Mouse (Mus musculus): Measurements from ENCODE around the gene Arhgap9.

The Arhgap9 gene

DNA sequence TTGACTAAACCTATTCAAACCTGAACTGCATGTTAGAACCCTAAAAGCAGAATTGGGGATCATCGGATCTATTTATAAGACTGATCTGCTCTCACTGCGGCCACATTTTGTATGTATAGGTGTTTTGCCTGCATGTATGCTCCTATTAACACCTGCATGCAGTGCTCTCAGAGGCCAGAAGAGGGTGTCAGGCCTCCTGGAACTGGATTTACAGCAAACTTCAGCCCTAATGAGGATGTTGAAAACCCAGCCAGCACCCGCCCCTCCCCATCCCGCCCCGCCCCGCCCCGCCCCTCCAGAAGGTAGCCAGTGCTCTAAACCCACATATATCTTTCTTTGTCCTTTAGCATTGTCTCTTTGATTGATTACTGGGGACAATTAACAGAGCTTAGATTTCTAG lies 2.7 kb downstream of the Arhgap9 start:
- DNase-seq, result peak; percentile 49 to 68

DNA sequence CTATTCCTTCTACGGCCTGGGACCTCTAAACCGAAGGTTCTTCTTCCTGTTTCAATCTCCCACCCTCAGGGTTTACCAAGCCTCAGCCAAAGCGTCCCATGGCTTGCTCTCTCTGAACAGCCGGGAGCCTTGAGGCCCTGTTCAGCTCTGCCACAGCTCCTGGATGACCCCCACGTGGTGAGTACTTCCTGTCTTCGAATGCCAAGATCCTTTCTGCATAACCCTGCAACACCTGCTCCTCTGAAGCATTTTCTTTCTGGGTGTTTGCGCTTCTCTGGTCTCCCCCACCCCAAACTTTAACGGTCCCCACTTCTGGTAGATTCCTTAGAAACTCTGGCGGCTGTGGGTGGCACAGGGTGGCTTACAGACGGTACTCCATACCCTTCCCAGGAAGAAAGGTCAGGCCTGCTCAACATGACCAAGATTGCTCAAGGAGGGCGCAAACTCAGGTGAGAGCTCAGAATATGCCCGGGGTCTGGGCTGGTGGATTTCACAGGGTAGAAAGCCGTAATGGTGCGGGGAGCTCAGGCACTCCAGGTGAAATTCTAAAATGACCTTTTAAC lies 3.8 kb downstream of the Arhgap9 start:
- DNase-seq, result no peak

DNA sequence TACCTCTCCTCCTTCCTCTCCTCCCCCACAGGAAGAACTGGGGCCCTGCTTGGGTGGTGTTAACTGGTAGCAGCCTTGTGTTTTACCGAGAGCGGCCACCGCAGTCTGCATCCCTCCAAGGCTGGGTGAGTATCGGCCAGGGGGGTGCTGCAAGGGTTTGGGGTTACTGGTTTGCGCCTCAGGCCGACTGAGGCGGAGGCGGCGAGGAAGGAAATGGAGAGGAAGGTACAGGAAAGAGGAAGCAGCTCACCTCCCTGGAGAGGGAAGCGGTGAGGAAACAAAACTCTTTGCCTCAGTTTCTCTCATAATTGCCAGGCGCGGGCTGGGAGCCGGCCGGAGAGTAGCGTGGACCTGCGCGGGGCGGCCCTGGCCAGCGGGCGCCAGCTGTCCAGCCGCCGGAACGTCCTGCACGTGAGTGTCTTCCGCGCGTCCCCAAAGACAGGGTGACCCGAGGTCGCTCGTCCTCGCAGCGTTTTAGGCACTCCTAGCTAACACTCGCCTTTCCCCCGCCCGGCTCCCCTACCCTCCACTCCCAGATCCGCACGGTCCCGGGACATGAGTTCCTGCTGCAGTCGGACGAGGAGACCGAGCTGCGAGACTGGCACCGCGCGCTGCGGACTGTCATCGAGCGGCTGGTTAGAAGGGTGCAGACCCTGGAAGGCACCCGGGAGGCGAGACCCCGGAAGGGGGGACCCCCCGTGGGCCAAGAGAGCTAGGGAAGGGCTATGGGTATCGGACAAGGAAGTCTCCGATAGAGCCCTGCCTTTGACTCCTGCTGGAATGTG lies 4.4 kb downstream of the Arhgap9 start:
- peak in 1 of 2 experiments; percentile 25 for DNase-seq

DNA sequence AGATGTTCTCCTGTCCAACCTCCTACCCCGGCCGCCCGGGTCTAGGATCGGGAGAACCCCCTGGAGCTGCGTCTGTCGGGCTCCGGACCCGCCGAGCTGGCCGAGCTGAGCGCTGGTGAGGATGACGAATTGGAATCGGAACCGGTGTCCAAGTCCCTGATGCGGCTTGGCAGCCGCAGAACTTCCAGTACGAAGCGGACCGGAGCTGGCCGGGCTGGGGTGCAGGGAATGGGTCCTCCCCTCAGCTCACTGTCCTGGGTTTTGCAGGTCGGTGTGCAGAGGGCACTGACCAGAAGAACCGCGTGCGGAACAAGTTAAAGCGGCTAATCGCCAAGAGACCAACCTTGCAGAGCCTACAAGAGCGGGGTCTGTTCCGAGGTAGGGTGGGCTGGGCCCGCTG lies 5.1 kb downstream of the Arhgap9 start:
- no peak for DNase-seq

DNA sequence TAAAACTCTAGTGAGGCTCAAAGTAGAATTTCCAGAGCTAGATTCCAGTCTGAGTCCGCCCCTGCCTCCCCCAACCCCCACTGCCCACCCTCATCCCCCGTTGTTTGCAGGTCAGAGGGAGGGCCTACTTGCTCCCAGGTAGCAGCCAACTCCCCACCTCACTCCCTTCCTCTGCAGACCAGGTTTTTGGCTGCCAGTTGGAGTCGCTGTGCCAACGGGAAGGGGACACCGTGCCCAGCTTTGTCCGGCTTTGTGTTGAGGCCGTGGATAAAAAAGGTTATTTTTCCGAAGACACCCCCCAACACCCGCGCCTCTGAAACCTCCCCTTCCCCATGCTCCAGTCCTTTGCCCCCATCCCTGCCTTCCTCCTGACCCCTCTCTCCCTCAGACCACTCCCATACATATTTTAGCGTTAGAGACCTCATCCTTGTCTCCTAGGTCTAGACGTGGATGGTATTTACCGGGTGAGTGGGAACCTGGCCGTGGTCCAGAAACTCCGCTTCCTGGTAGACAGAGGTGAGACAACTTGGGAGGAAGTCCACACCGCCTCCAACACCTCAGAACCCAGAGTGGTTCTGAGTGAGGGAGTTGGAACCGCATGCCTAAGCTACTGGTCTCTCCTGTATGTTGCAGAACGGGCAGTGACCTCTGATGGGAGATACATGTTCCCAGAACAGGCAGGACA lies 5.8 kb downstream of the Arhgap9 start:
- DNase-seq, result no peak

DNA sequence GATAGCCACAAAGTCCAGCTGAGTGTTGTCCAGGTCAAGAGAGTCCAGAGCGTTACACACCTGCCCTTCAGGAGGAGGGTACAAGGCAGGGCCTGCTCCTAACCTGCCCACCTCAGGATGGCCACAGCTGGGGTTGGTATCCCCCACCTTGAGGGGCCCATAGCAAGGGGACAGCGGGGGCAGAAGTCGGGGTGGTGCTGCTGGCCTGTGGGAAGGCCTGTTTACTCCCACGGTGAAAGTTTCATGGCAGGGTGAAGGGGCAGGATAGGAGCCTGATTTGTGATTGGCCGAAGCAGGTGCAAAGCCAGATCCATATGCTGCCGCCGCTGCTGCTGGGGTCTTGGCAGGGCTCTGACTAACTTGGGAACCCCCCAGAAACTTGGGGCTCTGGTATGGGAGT lies 8.4 kb downstream of the Arhgap9 start:
- no peak for DNase-seq

DNA sequence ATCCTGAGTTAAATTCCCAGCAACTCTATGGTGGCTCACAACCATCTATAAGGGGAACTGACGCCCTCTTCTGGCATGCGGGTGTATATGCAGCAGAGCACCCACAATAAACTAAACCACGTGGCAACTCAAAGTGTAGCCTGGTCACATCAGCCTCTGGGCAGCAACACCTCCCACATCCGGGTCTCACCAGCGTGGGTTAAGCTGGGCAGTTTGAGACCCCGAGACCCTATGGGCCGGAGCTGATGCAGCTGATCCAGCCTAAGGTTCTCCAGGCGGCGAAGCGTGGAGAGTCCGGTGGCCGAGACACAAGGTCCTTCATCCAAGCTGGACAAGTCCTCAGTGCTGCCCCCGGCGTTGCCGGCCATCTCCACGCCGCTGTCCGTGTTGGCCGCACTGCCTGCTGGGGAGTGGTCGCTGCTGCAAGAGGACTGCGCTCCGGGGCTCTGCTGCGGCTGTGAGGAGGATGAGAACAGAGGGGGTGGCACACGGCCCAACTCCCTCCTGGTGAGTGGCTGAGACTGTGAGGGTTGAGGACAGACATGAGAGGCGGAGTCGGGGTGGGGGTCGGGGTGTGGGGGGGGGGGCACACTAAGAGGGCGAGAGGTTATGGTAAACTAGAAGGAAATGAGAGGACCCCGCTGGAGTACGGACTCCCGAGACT lies 10.6 kb downstream of the Arhgap9 start:
- no peak for DNase-seq

DNA sequence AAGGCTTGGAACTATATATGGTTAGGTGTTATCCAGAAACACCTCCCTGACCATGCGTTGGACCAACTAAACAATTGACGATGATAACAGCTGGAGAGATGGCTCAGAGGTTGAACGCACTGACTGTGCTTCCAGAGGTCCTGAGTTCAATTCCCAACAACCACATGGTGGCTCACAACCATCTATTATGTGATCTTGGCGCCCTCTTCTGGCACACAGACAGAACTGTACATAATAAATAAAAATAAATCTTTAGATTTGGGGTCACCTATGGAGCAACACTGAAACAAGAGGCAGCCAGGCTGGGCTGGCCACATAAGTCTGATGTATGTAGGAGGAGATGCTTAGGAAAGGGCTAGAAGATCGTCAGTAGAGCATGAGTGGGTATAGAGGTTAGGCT lies 11.4 kb downstream of the Arhgap9 start:
- no peak for DNase-seq

DNA sequence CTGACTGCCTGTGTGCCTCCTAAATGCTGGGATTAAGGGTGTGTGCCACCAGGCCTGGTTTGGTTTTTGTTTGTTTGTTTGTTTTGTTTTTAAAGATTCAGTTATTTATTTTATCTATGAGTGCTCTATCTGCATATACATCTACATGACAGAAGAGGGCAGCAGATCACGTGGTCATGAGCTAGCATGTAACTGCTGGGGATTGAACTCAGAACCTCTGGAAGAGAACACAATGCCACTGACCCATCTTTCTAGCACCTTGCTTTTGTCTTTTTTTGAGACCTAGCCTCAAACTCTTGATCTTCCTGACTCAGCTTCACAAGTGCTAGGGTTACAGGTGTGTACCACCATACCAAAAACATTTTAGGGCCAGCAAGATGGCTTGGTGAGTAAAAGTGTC lies 13.5 kb downstream of the Arhgap9 start:
- no peak for DNase-seq

DNA sequence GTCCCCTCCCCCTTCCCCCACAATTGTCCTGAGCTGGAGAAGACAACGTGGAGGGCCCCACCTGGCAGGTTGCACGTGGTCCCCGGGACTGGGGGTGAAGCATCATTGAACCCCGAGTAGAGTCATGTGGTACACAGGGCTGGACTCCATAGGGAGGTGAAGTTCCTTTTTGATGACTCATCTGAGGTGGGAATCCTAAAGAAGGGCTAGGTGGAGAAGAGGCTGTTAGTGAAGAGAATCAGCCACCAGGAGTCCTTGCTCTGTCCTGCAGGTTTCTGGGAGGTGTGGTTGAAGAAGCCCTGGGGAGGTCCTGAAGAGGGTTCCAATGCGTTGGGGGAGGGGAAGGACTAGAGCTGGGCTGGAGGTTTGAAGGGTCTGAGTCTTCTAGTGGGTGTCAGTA lies 15.2 kb downstream of the Arhgap9 start:
- DNase-seq, result no peak

DNA sequence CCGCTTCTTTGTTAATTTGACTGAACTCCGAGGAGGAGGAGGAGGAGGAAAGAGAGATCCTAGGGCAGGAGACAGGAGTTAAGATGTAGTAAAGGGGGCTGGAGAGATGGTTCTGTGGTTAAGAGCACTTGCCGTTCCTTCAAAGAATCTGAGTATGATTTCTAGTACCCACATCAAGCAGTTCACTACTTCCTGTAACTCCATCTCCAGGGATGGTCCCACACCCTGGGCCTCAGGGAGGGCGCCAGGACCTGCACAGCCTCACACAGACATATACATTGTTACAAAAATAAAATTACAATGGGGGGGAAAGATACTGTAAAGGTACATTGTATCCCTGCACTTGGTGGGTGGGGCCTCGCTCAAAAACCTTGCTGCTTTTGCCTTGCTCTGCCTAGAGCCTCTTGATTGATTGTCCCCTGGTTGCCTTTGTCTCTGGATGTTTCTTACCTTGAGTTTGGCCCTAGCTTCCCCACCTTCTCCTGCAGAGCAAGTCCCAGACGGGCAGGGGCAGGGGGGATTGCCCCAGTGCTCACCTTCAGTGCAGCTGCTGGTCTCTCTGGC lies 15.9 kb downstream of the Arhgap9 start:
- no peak for DNase-seq

DNA sequence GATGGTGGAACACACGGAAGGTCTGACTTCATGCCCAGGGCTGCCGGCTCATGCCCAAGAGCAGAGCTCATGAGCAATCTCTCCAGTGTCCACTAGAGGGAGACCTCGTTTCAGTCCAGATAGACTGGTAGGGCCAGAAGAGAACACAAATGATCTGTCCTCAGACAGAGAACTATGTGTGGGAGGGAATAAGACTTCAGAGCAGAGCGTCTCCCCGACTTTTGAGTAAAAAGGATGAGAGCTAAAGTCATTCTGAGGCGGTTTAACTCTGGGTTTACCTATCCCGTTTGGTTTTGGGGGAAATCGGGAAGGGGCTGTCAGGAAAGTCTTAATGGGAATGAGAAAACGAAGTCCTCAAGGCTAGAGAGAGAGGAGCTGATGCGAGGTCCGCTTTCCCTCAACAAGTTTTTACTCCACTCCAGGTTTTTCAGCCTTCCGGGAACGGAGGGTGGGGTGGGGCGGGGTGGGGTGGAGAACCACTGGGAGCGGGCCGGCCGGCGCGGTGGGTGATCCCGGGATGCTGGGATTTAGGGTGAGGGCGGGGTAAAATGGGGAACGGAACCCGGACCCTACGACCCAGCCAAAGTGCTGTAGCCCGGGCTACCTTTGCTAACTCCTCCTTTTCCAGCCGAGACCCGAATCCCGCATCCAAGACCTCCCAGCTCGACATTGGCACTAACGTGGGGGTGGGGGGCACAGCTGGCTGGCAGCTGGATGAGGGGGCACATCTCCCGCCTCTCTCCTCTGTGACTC lies 17.3 kb downstream of the Arhgap9 start:
- DNase-seq, result peak; percentile 87 to 90

DNA sequence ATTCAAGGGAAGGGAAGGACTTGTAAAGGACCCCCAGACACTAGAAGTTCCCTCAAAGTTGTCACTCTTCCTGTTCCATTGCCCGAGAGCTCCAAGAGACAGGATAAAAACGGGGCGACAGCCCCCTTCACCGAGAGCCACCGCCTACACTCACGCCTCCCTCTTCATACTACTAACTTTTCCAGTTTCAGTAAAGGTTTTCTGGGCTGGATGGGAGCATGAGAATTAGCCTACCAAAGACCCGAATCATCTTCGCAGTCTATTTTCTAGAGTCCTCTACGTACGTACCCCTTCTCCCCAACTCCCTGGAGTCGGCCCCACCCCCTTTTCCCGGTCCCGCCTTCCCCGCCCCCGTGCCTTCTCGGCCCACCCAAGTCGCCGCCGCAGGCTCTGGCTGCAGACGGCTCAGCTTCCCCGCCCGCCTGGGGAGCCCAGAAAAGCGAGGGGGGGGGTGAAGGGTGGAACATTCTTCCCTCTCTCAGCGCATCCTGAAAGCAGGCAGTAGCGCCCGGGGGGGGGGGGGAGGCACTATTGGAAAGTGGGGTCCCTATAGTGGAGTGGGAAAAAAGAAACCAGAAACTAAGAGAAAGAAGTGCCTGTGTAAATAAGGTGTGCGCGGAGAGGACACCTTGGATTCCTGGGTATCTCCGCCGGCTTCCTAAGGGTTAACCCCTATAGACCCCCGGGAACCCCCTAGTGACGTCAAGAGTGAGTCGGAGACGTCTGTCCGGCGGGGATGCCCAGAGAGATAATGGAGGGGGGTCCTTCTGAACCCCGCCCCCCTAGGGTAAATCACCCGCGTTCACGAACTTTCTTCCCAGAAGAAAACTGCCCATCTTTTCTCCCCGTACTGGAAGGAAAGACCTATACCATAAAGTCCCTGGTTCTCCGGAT lies 18.2 kb downstream of the Arhgap9 start:
- DNase-seq, result no peak

DNA sequence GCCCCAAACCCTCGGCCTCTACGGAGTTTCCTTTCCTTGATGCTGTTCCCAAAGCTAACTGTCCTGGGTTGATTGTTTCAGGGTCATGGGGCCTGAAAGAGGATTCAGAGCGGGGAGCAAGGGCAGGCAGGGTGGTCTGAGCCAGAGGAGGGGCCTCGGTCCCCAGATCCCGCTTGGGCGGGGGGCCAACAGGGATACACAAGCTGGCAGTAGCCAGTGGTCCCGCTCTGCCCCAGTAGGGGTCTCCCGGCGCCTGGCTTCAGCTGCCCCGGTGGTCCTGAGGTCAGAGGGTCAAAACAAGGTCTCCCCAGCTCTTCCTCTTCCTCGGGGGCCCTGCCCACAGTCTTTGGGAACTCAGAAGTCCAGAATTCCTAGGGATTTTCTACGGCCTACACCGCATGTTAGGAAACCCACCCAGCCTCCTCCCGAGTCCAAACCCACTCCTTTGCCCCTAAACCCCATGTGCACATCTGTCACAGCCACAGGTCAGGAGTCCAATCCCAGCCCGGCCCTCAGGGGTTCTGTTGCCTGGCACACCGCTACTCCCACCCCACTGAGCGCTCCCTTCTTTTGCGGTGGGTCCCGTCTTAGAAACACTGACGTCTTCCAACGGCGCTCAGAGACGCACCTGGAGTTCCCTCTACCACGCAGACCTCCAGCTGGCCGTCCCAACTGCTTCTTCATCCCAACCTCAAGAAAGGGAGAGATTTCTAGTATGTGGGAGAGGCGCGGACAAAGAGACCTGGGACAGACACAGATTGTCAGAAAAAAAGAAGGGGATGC lies 19.0 kb downstream of the Arhgap9 start:
- DNase-seq, result no peak

DNA sequence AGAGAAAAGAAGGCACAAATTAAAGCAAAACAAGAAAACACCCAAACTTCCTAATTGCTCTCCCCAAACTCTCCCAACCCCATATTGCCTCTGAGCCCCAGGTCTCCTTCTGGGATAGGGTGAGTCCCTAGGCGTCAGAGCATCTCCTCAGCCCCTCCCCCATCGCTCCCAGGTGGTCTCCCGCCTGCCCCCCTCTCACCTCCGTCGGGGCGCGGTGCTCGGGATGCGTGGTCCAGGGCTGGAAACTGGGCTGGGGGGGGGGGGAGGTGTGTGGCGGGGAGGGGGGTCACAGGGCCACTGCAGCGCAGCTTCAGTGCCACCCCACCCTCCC lies 19.6 kb downstream of the Arhgap9 start:
- DNase-seq, result no peak

DNA sequence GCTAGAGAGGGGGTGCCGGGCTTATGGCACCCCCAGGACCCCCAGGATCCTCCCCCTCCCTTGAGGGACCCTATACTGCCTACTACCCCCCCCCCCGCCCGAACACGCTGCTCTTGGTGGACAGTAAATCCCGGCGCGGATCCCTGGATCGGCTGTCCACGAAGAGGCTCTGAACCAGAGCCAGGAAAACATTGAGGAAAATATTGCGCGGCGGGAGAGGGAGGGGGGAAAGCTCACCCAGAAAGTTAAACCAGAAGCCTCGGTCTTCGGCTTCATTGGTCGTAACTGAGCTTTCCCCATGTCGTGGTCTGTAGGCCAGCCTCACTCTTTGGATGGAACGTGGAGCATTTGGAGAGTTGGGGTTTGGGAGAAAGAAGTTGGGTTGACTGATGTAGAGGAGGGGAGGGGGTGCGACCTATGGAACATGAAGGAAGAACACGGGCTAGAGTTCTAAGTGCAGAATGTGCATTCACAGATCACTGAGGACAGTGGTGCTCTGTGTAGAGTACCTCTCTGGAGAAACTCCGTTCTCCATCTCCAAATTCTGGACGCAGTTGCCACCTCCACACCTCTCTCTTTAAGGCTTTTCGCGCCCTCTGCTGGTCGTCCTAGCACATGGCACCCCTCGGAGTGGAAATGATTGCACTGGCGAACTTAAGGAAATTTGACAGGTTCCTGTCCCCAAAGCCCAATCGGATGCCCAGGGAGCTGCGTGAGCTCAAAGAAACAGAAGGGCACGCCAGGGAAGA lies 20.3 kb downstream of the Arhgap9 start, which contains the start of gene Gli1:
Gli1 (minus strand) TSS at position 84 of the 749 bp plus-strand sequence.
- DNase-seq, result peak; percentile 58 to 83

DNA sequence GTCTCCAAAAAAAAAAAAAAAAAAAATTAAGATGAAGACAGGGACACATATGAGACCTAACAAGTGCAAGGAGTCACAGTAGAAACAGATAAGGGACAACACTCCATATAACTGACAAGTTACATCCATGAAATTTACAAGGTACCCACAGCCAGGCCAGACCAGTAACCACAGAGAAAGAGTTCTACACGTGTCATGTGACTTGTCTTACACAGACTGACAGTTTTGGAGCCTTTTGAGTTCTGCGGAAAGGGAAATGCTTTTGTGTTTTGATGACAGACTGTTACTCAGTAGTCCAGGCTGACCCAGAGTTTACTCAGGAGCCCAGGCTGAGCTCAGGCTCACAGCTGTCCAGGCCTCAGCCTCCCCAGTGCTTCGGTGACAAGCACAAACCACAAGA lies 21.3 kb downstream of the Arhgap9 start:
- no peak for DNase-seq

DNA sequence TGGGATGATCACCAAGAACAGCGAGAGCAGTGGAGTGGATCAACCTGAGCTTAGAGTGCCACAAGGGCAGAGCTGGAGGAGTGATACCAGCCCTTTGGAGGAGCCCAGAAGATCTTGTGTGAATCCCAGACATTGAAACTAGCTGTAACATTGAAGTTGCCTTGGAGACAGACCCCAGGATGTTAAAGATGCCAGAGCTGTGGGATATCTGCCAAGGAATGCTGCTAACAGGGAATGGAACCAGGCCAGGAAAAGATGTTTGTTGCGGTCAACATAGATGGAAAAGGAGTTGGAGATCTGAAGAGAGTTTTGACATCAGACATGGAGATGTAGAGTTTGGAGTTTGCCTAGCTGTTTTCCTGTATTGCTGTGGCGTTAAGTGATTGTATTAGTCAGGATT lies 24.4 kb downstream of the Arhgap9 start:
- no peak for DNase-seq

DNA sequence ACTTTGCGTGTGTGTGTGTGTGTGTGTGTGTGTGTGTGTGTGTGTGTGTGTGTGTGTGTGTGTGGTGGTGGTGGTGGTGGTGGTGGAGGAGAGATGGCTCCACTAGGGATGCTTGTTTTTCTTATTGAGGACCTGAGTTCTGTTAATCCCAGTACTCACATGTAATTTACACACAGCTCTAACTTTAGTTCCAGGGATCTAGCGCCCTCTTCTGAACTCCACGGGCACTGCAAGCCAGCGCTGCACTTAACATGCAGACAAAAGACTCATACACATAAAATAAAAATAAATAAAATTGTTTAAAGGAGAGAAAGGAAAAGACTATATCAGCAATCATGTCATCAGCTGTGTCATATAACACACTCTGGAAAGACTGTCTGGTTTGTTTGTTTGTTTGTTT lies 27.2 kb downstream of the Arhgap9 start:
- DNase-seq, result no peak

DNA sequence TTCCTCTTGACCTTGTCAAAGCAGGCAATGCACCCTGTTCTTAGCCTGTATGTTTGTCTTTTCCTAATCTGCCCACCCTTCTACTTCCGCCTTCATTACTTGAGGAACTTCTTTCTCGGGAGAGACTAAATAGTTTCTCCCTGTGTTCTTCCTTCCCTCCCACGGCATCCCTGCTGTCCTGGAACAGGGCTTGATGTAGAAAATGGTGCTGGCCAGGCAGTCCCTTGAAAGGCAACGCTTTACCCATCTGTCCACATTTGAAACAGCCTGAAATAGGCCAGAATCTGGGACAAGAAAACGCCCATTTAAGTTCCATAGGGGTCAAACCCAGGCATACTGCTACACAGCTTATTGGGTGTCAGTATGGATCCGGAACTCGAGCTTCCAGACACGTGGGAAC lies 28.0 kb downstream of the Arhgap9 start:
- no peak for DNase-seq
